Mouse (Mus musculus) adipose tissue, adult 10 weeks (tissue): ENCODE results near the gene Slc2a6. TPM values are rescaled to one million over a fixed set of nuclear protein-coding genes. Genes with fewer than 3 reads are reported as not detected.

Experiments used
- polyA plus RNA-seq: library from polyadenylated mRNA; stranded (reverse); fragments of 350-450 nt; fragmentation: Illumina TruSeq; extraction: RNeasy Lipid Tissue Mini Kit (QIAGEN cat#74804); gene quantifications from one replicate; pipeline ENCODE4 v1.2.3, GENCODE M21; 2014; ENCODE audit warnings: low read depth, low replicate concordance

The Slc2a6 gene
- 0.91 TPM for polyA plus RNA-seq

GRCm38 (mm10) chr2:27027618-27028436, at the start of gene Slc2a6:
TSS of gene Slc2a6 (minus strand) at chr2:27027998.

DNA sequence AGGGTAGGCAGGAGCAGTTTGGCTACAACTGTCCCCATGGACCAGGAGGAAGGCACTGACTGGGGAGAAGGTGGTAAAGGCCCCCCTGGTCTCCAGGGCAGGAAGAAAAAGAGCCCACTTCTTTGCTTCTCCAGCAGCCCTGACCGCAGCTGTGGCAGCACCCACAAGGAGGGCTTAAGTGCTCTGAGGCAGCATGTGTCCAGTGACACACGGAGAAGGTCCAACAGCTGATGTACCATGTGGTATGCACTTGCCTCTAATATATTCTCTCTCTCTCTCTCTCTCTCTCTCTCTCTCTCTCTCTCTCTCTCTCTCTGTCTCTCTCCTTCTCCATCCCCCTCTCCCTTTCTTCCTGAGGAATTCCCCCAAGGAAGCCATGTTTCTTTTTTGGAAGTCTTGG, 44.2 kb upstream of the Slc2a6 start, which contains the start of gene Mymk:
Gene Mymk (minus strand): TSS at position 202 of the 400 bp plus-strand sequence.

GRCm38 (mm10) chr2:27009714-27010244, 18.0 kb downstream of the Slc2a6 start, which contains the start of gene Cacfd1:
TSS of gene Cacfd1 (plus strand) at chr2:27009926.

GRCm38 (mm10) chr2:26973116-26973515, 54.7 kb downstream of the Slc2a6 start, which contains the start of gene Adamts13:
TSS of gene Adamts13 (plus strand) at chr2:26973416.

Other genes with a start within 250 kb of the Slc2a6 start
- 9.1 TPM for gene Abo, start 163.0 kb downstream of the Slc2a6 start, polyA plus RNA-seq
- gene Surf6, start 125.1 kb downstream of the Slc2a6 start, polyA plus RNA-seq = 18.6 TPM
- 45.9 TPM for gene Med22, start 117.3 kb downstream of the Slc2a6 start, polyA plus RNA-seq
- gene Rpl7a, start 117.2 kb downstream of the Slc2a6 start, polyA plus RNA-seq = 1,138 TPM
- 33.0 TPM for gene Surf2, start 111.6 kb downstream of the Slc2a6 start, polyA plus RNA-seq
- gene Surf1, start 111.5 kb downstream of the Slc2a6 start, polyA plus RNA-seq = 83.7 TPM
- 188 TPM for gene Surf4, start 94.1 kb downstream of the Slc2a6 start, polyA plus RNA-seq
- 3.1 TPM for gene Stkld1, start 94.0 kb downstream of the Slc2a6 start, polyA plus RNA-seq
- 47.0 TPM for gene Rexo4, start 63.6 kb downstream of the Slc2a6 start, polyA plus RNA-seq
- gene Adamts13, start 54.6 kb downstream of the Slc2a6 start, polyA plus RNA-seq = not detected
- 54.7 TPM for gene Cacfd1, start 18.1 kb downstream of the Slc2a6 start, polyA plus RNA-seq
- gene Mymk, start 44.2 kb upstream of the Slc2a6 start, polyA plus RNA-seq = not detected
- 4.7 TPM for gene Adamtsl2, start 51.4 kb upstream of the Slc2a6 start, polyA plus RNA-seq
- gene Fam163b, start 114.5 kb upstream of the Slc2a6 start, polyA plus RNA-seq = 0.12 TPM
- 0.26 TPM for gene Dbh, start 137.2 kb upstream of the Slc2a6 start, polyA plus RNA-seq
- 28.4 TPM for gene Sardh, start 220.3 kb upstream of the Slc2a6 start, polyA plus RNA-seq